Mouse (Mus musculus) cerebellum, adult 11 months (tissue): ENCODE measurements at regions not wholly inside any gene's neighbourhood (a gene's known extent, or its start where the extent isn't known, plus 50 kb on each side); places are given as distances from the start of the nearest gene placed in this dataset.
"Not testable (repeated sequence)": the region's sequence is repeated elsewhere in the genome, so short reads cannot be mapped to it uniquely, and the experiment has no call there.

Source experiments
- DNase-seq: peaks from one replicate; pipeline ENCODE4 v3.0.0; 2022

DNA sequence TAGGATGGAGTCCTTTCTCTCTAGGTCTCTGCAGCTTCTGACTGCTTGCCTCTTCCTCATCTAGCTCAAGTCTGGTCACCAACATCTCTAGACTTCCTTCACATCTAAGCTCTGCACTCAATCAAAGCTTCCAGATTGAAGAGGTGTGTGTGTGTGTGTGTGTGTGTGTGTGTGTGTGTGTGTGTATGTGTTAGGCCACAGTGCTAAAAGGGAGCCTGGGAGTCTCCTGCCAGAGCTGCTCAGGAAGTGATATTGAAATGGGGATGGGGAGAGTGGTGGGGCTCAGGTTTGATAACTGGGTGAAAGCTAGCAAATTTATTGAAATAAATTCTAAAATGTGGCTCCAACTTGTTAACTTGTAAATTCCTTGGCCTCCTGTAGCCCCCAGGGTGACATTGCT lies 73.3 kb downstream of the Gm31371 start:
- not testable (repeated sequence) for DNase-seq

GRCm38 (mm10) chr8:19979536-19980345 lies 76.5 kb downstream of the Gm31371 start:
- peak; percentile 57 for DNase-seq

DNA sequence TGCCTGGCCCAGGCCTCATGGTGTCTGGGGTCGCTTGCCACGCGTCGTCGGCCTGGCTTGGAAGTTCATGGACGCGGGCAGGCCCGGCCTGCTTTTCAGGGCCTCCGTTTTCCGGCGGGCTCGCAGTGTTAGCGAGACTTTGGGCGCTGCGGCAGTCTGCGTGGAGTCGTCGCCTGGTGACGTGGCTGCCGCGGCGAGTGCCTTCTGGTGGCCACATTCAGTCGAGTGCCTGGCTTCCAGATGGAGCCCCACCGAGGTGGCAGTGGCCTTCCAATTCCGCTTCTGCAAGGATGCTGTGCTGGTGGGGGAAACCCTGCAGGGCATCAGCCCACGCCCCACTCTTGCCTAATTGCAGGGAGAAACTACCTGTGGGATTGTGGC lies 77.1 kb downstream of the Gm31371 start:
- peak; percentile 1 for DNase-seq

- DNase-seq, result peak; percentile 17
Measured at GRCm38 (mm10) chr8:20008106-20008505, 104.9 kb downstream of the Gm31371 start.

DNA sequence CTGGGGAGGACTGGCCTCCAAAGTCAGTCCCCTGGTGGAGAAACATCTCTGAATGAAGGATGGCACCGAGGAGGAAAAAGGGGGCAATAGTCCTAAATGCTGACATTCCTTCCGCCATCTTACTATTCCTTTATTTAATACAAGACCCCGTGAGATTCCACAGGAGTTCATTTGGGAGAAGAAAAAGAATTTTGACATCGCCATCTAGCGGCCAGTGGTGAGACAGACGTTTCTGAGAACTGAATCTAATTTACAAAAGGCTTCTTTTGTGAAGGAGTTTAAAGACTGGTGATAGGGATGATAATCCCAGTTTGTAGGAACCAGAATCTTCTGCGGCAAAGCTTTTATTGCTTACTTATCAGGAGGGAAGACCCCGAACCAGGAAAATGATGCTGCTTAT lies 107.8 kb downstream of the Gm31371 start:
- not testable (repeated sequence) for DNase-seq

GRCm38 (mm10) chr8:20013278-20013677 lies 110.1 kb downstream of the Gm31371 start:
- DNase-seq, result not testable (repeated sequence)

GRCm38 (mm10) chr8:20014451-20015130 lies 111.4 kb downstream of the Gm31371 start:
- DNase-seq, result not testable (repeated sequence)

- not testable (repeated sequence) for DNase-seq
Measured at GRCm38 (mm10) chr8:20015411-20016081, 112.4 kb downstream of the Gm31371 start.

- peak; percentile 31 for DNase-seq
Measured at GRCm38 (mm10) chr8:20016082-20016840, 113.1 kb downstream of the Gm31371 start.

DNA sequence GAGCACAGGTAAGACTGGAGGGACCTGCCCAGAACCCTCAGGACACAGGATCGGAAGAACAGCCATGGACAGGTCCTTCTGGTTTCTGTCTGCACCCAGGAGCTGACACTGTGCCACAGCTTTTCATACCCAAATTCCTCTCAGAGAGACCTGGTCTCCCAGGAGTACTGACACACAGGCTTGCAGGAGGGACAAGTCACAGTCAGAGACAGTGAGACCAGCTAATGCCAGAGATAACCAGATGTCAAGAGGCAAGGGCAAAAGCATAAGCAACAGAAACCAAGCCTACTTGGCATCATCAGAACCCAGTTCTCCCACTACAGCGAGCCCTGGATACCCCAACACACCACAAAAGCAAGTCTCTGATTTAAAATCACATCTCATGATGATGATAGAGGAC lies 122.3 kb downstream of the Gm31371 start:
- DNase-seq, result not testable (repeated sequence)

DNA sequence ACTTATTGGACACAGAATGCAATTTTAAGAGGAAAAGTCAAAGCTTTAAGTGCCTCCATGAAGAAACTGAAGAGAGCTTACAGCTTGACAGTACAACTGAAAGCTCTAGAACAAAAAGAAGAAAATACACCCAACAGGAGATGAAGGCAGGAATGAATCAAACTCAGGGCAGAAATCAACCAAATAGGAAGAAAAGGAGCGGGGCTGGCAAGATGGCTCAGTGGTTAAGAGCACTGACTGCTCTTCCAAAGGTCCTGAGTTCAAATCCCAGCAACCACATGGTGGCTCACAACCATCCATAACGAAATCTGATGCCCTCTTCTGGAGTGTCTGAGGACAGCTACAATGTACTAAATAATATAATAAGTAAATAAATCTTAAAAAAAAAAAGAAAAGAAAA lies 124.8 kb downstream of the Gm31371 start:
- not testable (repeated sequence) for DNase-seq

GRCm38 (mm10) chr8:20030131-20030530 lies 126.9 kb downstream of the Gm31371 start:
- DNase-seq, result not testable (repeated sequence)

DNA sequence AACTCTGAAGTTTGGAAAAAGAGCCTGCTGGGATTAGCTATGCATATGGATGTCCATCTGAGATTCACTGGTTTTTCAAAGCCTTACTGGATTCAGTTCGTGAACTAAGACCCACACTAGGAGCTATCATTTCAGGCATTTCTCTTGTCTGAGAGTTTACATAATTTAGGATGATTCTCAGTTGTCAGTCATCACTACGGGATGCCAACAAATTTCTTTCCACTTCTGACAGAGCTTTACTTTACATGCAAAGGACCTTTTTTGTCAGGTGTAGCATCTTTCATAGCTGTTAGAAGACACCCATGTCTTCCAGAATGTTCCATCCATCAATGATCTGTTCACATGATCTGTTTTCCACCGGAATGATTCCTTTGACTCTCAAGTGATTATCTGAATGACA lies 154.4 kb downstream of the Gm31371 start:
- DNase-seq, result not testable (repeated sequence)

DNA sequence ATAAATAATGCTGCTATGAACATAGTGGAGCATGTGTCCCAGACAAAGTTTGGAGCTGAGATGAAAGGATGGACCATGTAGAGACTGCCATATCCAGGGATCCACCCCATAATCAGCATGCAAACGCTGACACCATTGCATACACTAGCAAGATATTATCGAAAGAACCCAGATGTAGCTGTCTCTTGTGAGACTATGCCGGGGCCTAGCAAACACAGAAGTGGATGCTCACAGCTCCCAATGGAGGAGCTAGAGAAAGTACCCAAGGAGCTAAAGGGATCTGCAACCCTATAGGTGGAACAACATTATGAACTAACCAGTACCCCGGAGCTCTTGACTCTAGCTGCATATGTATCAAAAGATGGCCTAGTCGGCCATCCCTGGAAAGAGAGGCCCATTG lies 194.9 kb downstream of the Gm31371 start:
- DNase-seq, result not testable (repeated sequence)

DNA sequence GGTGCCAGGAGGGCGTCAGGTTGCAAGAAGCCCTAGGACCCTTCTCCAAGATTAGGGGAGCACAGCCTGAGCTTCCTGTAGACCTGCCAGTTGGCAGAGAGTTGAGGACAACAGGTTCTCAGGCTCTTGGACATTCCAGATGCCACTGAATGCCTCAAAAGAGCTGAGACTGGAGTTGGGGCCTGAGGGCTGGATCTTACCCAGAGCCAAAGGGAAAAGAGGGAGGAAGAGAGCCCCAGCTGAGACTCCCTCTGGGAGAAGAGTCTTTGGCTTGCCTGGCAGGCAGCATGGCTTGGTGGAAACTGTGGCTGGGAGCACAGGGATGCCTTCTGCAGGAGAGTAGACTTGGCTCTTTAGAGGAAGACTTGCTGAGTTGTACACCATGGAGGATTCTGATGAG lies 197.0 kb downstream of the Gm31371 start:
- DNase-seq, result not testable (repeated sequence)

- DNase-seq, result not testable (repeated sequence)
Measured at GRCm38 (mm10) chr8:20102374-20102773, 199.2 kb downstream of the Gm31371 start.

- DNase-seq, result not testable (repeated sequence)
Measured at GRCm38 (mm10) chr8:20107154-20107553, 204.0 kb downstream of the Gm31371 start.

- not testable (repeated sequence) for DNase-seq
Measured at GRCm38 (mm10) chr8:20116785-20117184, 213.6 kb downstream of the Gm31371 start.

- DNase-seq, result not testable (repeated sequence)
Measured at GRCm38 (mm10) chr8:20119581-20119980, 216.4 kb downstream of the Gm31371 start.

- DNase-seq, result not testable (repeated sequence)
Measured at GRCm38 (mm10) chr8:20120186-20120585, 217.0 kb downstream of the Gm31371 start.

- DNase-seq, result not testable (repeated sequence)
Measured at GRCm38 (mm10) chr8:20121391-20121909, 218.3 kb downstream of the Gm31371 start.
